Mouse (Mus musculus) spleen, adult 2 months (tissue): ENCODE data around the gene Lekr1.

Experiments used
- CTCF ChIP-seq: fragments of 200-500 bp; IDR thresholded peaks from 2 replicates; pipeline ENCODE4 v1.5.1; 2011; ENCODE audit warnings: mild to moderate bottlenecking, inconsistent platforms; ENCODE audit not compliant: insufficient read depth, insufficient read length, insufficient replicate concordance; ENCODE audit errors: extremely low read depth
- POLR2A ChIP-seq: fragments of 200-500 bp; IDR thresholded peaks from 2 replicates; pipeline ENCODE4 v1.6.1; 2011; ENCODE audit warnings: low read depth, low read length, inconsistent platforms

- TF ChIP-seq POLR2A (no peak), CTCF (no peak)
Observed at GRCm38 (mm10) chr3:65836435-65836834, 170.4 kb downstream of the Lekr1 start.
